Mouse (Mus musculus) embryonic fibroblast, embryonic 13.5 days (primary cell): ENCODE measurements at regions not wholly inside any gene's neighbourhood (a gene's known extent, or its start where the extent isn't known, plus 50 kb on each side); places are given as distances from the start of the nearest gene placed in this dataset.

Experiments used
- CTCF ChIP-seq: IDR thresholded peaks from 2 replicates; pipeline ENCODE4 v1.5.1; 2011; ENCODE audit warnings: mild to moderate bottlenecking, control low read depth, low read length, moderate library complexity, borderline replicate concordance; ENCODE audit not compliant: insufficient read depth
- POLR2A ChIP-seq: IDR thresholded peaks from 2 replicates; pipeline ENCODE4 v1.6.1; 2011; ENCODE audit warnings: low read depth, mild to moderate bottlenecking, control low read depth, low read length, moderate library complexity

DNA sequence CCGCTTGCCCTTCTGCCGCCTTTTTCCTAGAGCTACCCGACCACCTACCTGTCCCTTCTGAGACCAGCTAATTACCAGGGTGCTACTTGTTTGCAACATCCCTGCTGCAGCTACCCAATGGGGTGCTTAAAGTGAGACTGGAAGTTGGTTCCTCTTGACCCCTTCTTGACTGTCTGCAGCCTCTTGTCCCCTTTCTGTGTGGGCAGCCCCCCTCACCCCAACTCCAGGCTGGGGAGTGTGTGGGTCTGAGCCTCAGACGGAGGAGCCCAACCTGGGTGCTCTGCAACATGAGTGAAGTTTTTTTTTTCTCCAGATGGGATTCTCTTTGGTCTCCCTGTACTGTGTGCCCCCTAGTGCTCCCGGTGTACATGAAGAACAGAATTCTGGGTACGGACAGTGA, 91.7 kb downstream of the Fam168b start:
- no peak for TF ChIP-seq CTCF
- no peak for TF ChIP-seq POLR2A
